Mouse (Mus musculus) right cerebral cortex, postnatal 14 days (tissue): Measurements from ENCODE around the gene Stra6.

Experiments used
- DNase-seq: peaks from one replicate; pipeline ENCODE4 v3.0.0; 2022

Stra6 gene

DNA sequence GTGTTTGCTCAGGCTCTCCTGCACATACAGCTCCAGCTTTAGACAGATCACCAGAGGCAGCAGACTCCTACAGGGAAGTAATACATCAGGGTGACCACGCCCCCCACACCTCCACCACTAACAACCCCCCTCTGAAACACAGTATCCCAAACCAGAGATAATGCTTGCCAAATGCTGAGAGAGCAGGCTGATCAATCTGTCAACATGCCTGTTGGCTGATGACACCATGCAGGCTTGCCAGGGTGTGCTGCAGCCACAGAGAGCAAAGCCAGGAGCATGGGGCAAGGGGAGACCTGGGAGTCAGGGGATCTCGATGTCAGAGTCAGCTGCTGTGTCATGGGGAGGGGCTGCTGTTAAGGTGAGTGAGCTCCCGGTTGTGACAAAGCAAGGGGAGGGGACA is at the start of gene Stra6:
Stra6 (plus strand) TSS at position 258 of the 400 bp plus-strand sequence.
- no peak for DNase-seq

- no peak for DNase-seq
Observed at GRCm38 (mm10) chr9:58014393-58015160, 49.0 kb upstream of the Stra6 start.

DNA sequence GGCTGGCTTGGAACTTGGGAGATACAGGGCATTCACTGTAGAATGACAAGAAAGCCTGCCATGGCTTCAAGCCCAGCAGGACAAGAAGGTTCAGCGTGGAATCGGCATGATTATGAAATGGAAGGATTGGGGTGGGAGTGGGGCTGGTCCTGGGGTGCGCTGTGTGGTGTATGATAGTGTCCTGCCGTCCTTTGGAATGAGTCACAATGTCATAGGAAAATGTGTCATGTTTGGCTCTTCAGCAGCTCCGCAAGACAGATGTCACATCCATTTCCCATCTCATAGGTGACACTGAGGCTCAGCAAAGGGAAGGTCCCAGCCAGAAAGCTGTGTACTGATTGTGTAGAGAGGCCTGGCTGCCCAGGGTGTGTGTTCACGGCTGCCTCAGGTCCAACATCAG is 47.7 kb upstream of the Stra6 start:
- DNase-seq, result no peak

DNA sequence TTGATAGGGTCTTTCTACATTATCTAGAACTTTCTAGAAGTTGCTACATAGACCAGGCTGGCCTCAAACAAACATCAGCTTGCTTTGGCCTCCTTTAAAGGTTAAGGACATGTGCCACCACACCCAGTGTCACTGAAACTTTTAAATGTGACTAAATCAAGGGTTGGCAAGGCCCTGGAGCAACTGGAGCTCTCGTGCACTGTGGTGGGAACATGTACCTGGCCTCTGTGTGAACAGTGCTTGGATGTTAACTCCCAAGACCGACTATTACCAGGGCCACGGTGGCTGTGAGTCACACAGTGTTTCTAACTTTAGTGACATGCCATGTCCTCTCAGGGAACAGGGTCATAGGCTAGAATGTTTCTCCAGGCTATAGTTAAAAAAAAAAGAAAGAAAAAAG is 46.6 kb upstream of the Stra6 start:
- DNase-seq, result no peak

DNA sequence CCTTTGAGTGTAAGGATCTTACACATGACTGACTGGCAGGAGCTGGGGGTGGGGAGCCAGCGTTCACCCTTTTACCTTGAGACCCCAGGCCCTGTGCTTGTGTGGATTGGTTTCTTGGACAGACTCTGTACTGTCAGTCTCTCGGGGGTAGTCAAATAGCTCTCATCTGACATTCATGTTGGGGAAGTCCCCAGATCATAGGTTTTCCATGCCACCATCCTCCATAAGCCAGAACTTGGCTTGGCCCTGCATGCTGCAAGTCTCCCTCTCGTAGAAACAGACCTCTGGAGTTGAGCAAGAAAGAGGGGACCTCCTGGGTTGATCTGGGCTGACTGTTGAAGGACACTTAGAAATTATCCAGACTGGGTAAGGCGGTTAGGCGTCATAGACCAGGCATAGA is 45.2 kb upstream of the Stra6 start:
- DNase-seq, result no peak

DNA sequence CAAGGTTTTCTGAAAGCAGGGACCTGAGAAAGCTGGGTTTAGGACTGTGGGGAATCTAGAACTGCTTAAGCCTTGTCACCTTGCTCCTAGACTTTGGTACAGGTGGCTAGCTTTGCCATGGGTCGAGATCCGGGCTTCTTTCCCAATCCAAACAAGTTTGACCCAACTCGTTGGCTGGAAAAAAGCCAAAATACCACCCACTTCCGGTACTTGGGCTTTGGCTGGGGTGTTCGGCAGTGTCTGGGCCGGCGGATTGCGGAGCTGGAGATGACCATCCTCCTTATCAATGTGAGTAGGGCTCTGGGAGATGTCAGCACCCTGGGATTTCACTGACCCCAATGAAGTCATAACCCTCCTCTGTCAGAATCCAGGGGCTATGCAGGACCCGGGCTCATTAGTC is 37.6 kb upstream of the Stra6 start:
- DNase-seq, result no peak

GRCm38 (mm10) chr9:58027426-58028180 is 36.0 kb upstream of the Stra6 start:
- no peak for DNase-seq

DNA sequence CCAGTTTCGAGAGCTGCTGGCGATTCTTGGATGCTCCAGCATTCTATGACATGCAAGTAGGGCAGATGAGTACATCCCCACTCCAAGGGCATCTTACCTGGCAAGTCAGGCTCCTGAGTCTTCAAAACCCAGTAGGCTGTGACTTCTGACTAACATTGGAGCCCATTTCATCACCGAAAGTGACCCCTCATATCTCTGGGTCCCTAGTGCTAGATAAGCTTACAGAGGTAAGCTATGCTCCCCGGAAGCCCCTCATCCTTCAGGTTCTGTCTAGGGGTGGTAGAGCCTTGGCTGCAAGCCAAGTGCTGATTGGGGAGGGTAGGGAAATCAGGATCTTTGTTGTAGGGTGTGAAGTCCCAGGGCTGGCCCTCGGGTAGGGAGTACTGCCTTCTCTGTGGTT is 34.7 kb upstream of the Stra6 start:
- DNase-seq, result no peak

GRCm38 (mm10) chr9:58029635-58030034 is 34.0 kb upstream of the Stra6 start:
- DNase-seq, result no peak

DNA sequence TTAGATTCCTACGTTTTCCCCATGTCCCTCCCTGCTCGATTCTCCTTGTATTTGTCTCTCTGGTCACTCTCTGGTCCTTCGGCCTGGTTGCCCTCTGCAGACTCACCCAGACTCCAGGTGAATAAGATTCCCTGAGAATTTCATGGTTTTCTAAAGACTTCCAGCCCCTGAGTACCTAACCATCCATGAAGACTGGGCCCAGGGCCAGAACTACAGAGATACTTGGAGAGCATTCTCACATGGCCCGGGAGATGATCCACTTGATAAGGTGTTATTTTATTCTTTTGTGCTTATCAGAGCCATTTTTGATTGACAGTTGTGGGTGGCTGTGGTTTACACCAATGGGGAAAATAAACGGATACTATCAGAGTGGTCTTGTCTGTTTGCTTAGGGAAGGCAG is 31.7 kb upstream of the Stra6 start:
- DNase-seq, result no peak

DNA sequence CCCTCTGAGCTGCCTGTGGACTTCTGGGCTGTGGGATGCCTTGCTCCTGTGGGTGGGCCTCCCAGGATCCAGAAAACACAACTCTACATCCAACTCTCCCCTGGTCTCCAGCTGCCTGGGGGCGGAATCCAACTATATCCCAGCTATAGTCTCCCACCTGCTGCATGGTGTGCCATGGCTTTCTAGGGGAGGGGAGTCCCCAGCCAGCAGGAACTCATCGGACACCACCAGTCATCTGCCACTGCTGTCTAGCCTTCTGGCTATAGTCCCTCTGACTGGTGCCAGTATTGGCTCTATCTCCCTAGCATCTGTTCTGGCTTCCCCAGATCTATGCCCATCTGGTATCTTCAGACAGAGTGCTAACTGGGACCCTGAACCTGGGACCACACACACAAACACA is 28.1 kb upstream of the Stra6 start:
- DNase-seq, result peak; percentile 31

DNA sequence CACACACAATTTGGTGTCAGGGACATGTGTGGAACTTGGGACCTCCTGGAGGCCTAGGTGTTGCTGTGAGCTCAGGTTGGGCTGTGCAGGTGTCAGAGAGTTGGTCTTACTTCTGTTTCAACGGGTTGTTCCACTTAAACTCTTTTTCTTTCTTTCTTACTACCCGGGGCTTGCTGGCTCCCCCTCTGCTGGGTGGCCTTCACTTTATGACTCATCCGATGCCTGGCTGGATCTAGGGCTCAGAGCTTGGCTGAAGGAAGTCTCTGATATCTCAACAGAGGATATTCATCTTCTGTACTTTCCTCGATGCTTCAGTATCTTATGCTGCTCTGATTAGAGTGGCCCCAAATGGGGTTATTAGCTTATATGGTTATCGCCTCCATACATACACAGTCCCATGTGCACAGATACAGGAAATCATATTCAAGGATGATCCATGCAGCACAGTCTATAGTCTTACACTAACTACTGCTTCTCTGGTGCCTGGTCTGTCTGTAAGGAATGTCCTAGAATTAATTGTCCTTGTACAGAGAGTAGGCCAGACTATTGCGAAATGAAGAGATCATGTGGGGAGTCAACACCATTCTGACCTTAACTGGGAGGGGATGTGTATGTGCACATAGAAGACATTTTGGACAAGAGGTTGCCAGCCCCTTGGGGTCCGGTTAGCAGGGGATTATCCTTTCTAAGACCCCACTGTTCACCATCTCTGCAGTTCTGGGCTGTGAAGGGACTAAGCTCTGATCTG is 27.5 kb upstream of the Stra6 start:
- DNase-seq, result no peak

DNA sequence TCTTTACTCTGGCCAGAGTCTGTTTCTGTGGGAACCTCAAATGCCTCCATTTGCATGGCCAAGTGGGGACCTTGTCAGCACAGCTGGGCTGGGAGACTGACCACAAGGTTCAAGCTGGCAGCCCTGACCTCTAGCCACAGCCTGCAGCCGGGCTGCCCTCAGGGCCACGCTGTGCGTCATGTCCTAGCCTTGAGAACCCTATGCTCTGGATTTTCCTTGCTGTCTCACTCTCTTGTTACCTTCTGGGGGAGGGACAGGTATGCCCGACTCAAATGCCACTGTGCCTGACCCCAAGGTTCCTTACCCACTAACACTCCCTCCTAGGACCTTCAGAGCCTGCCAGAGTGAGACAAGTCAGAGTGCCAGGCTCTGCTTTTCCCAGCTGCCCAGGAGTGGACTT is 26.6 kb upstream of the Stra6 start:
- DNase-seq, result no peak

DNA sequence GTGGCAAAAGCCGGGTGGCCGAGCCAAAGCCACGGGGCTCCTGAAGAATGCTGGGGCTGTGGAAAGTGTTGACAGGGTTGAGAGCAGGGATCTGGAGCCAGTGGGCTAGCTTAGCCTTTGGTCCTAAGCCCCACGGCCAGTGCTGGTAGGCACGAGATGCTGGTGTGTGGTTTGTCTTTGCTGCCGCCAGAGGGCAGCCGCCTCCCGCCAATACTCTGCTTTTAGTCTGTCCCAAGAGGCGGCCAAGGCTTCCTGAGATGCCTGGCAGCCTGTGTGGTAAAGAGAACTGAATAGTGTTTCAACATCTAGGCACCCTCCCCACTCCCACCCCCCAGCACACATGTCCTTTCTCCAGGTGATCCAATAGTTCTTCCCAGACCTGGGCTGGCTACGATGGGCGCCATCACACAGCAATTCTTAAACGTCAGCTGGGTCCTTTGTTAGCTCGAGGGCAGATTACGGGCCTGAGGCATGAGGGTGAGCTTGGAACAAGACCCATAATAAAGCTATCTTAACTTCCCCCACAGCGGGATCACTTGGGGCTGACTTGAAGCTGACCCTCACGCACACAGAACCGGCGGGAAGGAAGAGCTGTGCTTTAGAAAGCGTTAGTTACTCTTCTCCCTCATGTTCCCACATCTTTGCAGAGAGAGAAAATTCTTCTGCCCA is 25.0 kb upstream of the Stra6 start:
- peak; percentile 80 for DNase-seq

- DNase-seq, result no peak
Observed at GRCm38 (mm10) chr9:58040977-58041376, 22.6 kb upstream of the Stra6 start.

DNA sequence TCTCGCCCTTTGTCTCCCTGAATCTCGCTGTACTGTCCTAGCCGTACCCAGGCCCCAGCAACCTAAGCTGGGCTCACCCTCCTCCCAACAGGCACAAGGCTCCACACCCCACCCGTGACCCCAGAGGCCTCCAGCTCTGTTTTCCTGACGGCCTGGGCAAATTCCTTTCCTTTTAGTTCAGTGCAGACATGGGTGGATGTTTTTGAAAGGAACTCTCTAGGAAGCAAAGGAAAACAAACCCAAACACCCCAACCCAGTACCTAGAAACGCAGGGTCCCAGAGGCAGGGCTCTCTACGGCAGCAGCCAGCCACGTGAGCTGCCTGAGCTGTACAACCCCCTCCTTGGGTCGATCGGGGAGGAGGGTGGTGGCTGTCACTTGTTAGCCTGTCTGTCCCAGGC is 21.2 kb upstream of the Stra6 start:
- no peak for DNase-seq

DNA sequence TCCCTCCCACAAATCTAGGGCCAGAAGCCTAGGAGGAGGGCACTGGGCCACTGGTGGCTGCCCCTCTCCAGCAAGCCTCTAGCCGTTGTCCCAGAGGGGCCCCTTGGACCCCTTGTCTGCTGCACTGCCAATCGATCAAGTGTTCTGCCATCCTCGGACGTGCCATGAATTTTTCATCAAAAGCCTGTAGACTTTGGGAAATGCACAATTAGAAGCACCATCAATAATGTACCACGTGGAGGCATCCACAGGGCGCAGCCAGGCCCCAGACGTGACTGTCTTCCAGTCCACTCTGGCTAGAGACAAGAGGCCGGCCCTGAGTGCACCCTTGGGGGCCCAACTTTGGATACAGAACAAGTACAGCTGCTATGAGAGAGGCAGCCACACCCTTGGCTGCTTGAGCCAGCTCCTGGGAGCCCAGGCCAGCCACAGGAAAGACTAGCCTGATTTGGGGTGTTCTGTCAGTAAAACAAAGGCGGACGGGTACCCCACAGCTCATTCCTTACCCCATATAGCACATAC is 20.0 kb upstream of the Stra6 start:
- DNase-seq, result no peak

DNA sequence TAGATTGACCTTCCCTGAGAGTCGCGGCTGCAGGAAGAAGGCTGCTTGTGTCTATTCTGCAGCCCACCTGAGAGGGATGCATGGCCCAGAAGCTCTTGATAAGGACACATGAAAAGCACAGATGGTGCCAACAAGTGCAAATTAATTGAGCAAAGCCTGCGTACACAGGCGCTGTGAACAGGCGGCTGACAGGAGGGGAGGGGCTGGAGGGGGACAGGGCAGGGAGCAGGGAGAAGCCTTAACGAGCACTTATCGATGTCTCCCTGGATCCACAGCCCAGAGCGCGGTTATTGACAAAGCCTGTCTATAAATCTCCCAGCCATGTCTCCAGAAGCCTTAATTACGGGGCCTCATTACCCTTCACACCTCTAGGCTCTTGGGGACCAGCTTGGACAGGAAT is 18.8 kb upstream of the Stra6 start:
- no peak for DNase-seq

DNA sequence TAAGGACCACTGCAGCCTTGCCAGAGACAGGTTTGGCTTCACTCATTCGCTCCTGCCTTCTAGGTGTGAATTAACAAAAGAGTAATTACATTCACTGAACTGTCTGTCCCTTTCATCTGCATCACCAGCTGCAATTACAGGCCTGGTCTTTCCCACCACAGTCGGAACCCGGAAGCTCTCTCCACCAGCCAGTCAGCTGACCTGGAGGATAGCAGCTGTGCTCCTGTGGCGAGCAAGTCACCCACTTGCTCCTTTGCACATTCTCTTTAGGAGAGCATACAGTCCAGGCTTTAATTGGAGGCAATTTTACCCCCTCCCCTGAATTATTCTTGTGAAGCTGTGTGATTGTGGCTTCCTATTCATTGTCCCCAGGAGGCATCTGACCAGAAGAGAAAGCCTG is 17.9 kb upstream of the Stra6 start:
- DNase-seq, result no peak

GRCm38 (mm10) chr9:58047061-58047460 is 16.5 kb upstream of the Stra6 start:
- DNase-seq, result no peak

- no peak for DNase-seq
Observed at GRCm38 (mm10) chr9:58048621-58049020, 15.0 kb upstream of the Stra6 start.

DNA sequence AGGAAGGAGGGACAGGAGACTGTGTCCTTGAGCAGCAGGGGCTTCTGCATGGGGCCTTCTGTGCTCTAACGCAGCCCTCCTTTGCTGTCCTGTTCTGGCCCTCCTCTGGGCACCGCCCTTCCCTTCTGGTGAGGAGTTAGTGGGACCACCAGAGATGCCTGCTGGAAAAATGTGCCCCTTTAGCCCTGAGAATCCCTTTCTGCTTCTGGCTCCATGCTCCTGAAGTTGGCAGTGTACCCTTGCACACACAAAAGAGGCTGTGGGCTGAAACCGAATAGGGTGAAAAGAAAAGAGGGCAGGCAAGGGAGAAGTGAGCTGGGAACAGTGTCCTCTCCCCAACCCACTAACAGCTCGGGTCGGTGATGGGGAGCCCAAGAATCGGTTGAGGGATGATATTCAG is 14.4 kb upstream of the Stra6 start:
- no peak for DNase-seq

DNA sequence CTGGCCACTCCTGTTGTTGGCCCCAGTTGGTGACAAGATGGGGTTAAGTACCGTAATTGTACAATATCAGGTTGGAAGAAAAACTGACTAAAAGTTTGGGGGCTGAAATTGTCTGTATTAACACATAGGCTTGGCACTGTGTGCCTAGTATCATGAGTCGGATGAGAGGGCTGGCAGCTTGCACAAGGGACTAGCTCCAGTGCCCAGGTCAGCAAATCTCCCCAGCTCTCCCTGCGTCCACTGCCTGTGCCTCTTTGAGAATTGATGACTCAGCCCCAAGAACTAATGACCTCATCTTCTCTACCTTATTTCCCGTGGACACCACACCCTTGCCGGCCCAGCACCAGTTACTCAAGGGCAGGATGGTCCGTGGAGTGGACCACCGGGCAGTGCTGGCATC is 13.7 kb upstream of the Stra6 start:
- DNase-seq, result no peak
